In genomic region chr6:134512478-134512877, GRCm38 (mm10) we compare ENCODE assay signal across 18 mouse cellular contexts. TPM values are rescaled to one million over a fixed set of nuclear protein-coding genes. Genes with fewer than 3 reads are reported as not detected.
DNase-seq lines count a peak whose midpoint lies in the region; ATAC-seq and TF ChIP-seq lines count a peak whose summit lies in the region.
"Had no signal": no experiment of that assay in that cellular context is flagged by ENCODE, and none has a peak within 500 bp of the region (broad histone marks: within the 10 kb centered on the region; RNA-seq: fewer than 3 reads in every experiment).

No protein-coding gene starts in this region.

- no peak for ATAC-seq in forebrain, postnatal 0 days
- ATAC-seq in forebrain, embryonic 16.5 days = no peak
- no peak for ATAC-seq in liver, postnatal 0 days
- no peak for ATAC-seq in liver, embryonic 11.5 days (replicated peaks; ENCODE audit: low FRiP score)
- no peak for ATAC-seq in embryonic facial prominence, embryonic 15.5 days (ENCODE audit: insufficient number of reproducible peaks, low FRiP score, low TSS enrichment, low read depth)
- ATAC-seq: inflammation-experienced regulatory T-cells, adult 6 months had no signal

- H3K9ac ChIP-seq in forebrain, postnatal 0 days = no peak overlapping the region
- no peak overlapping the region for H3K9ac ChIP-seq in forebrain, embryonic 16.5 days (replicated peaks; ENCODE audit: low read depth, low read length)
- no peak overlapping the region for H3K9ac ChIP-seq in liver, postnatal 0 days (replicated peaks)
- no peak overlapping the region for H3K9ac ChIP-seq in liver, embryonic 11.5 days (ENCODE audit: low read depth, low read length)
- no peak overlapping the region for H3K9ac ChIP-seq in embryonic facial prominence, embryonic 15.5 days
- H3K9ac ChIP-seq: forebrain, embryonic 12.5 days; heart, embryonic 12.5 days; hindbrain, embryonic 15.5 days had no signal

- H3K4me1 ChIP-seq in forebrain, postnatal 0 days (ENCODE audit: insufficient read depth) = peaks cover 2% of the 10 kb centered on the region; the same call in 1 of the 2 replicates
- peaks cover 20% of the 10 kb centered on the region for H3K4me1 ChIP-seq in forebrain, embryonic 16.5 days (replicated peaks; ENCODE audit: control insufficient read depth, insufficient read depth, low read length)
- peaks cover 18% of the 10 kb centered on the region for H3K4me1 ChIP-seq in liver, postnatal 0 days (ENCODE audit: insufficient read depth)
- peaks cover 13% of the 10 kb centered on the region for H3K4me1 ChIP-seq in liver, embryonic 11.5 days (replicated peaks; ENCODE audit: control insufficient read depth, insufficient read depth, low read length)
- H3K4me1 ChIP-seq in embryonic facial prominence, embryonic 15.5 days = peaks cover 36% of the 10 kb centered on the region

- H3K4me2 ChIP-seq in forebrain, postnatal 0 days (ENCODE audit: low read depth) = 0 out of 2 replicates have a peak overlapping the region, but pooled peaks have one; percentile 3
- no peak overlapping the region for H3K4me2 ChIP-seq in forebrain, embryonic 16.5 days (ENCODE audit: low read length)
- H3K4me2 ChIP-seq in liver, postnatal 0 days (ENCODE audit: low read depth, low read length) = no peak overlapping the region
- H3K4me2 ChIP-seq in liver, embryonic 11.5 days = no peak overlapping the region
- H3K4me2 ChIP-seq in embryonic facial prominence, embryonic 15.5 days (replicated peaks) = no peak overlapping the region
- H3K4me2 ChIP-seq: forebrain, embryonic 12.5 days; heart, embryonic 12.5 days; hindbrain, embryonic 15.5 days had no signal

- no peaks in the 10 kb centered on the region for H3K27me3 ChIP-seq in forebrain, postnatal 0 days (ENCODE audit: insufficient read depth, low read length)
- no peaks in the 10 kb centered on the region for H3K27me3 ChIP-seq in forebrain, embryonic 16.5 days (replicated peaks; ENCODE audit: control insufficient read depth, insufficient read depth, low read length)
- no peaks in the 10 kb centered on the region for H3K27me3 ChIP-seq in liver, postnatal 0 days (ENCODE audit: insufficient read depth, low read length)
- no peaks in the 10 kb centered on the region for H3K27me3 ChIP-seq in liver, embryonic 11.5 days (replicated peaks; ENCODE audit: control insufficient read depth, insufficient read depth, low read length)
- H3K27me3 ChIP-seq in embryonic facial prominence, embryonic 15.5 days = no peaks in the 10 kb centered on the region
- H3K27me3 ChIP-seq: CH12.LX; forebrain, embryonic 12.5 days; heart, embryonic 12.5 days; hindbrain, embryonic 15.5 days had no signal

- 30% methylated on average over 2 of the region's 2 CpGs for WGBS in forebrain, postnatal 0 days
- 30% methylated on average over 2 of the region's 2 CpGs for WGBS in forebrain, embryonic 16.5 days
- WGBS in liver, postnatal 0 days (ENCODE audit: insufficient replicate concordance) = 68% methylated on average over 2 of the region's 2 CpGs
- 85% methylated on average over 2 of the region's 2 CpGs for WGBS in liver, embryonic 11.5 days
- 23% methylated on average over 2 of the region's 2 CpGs for WGBS in embryonic facial prominence, embryonic 15.5 days

- TF ChIP-seq POLR2A in brain, embryonic 14.5 days (IDR thresholded peaks at IDR 0.05; ENCODE audit: borderline replicate concordance, extremely low read depth, insufficient read depth, insufficient read length, poor library complexity, severe bottlenecking) = no peak

- DNase-seq in forebrain, postnatal 0 days = no peak
- no peak for DNase-seq in liver, postnatal 0 days
- DNase-seq in liver, embryonic 11.5 days (ENCODE audit: low spot score) = no peak
- peak; percentile 34 for DNase-seq in brain, embryonic 14.5 days (ENCODE audit: low read depth)
- no peak for DNase-seq in kidney, postnatal 25 days
- DNase-seq: adrenal gland, adult 2 months; adrenal gland, postnatal 25 days; cerebellum, postnatal 14 days; embryo, embryonic 11 days; kidney, adult 11 months had no signal

- no peak overlapping the region for H3K4me3 ChIP-seq in forebrain, postnatal 0 days (ENCODE audit: low read depth, low read length)
- no peak overlapping the region for H3K4me3 ChIP-seq in forebrain, embryonic 16.5 days (replicated peaks; ENCODE audit: low read length)
- no peak overlapping the region for H3K4me3 ChIP-seq in liver, postnatal 0 days (ENCODE audit: low read depth, low read length)
- H3K4me3 ChIP-seq in liver, embryonic 11.5 days (ENCODE audit: low read depth, low read length) = no peak overlapping the region
- H3K4me3 ChIP-seq in embryonic facial prominence, embryonic 15.5 days (replicated peaks) = no peak overlapping the region
- H3K4me3 ChIP-seq: forebrain, embryonic 12.5 days; heart, embryonic 12.5 days; hindbrain, embryonic 10.5 days; hindbrain, embryonic 15.5 days had no signal

- no peak for TF ChIP-seq EP300 in liver, postnatal 0 days (IDR thresholded peaks at IDR 0.05; ENCODE audit: low read depth)

- H3K9me3 ChIP-seq in forebrain, postnatal 0 days (ENCODE audit: low read length) = no peaks in the 10 kb centered on the region
- H3K9me3 ChIP-seq in forebrain, embryonic 16.5 days (ENCODE audit: control insufficient read depth, low read length) = no peaks in the 10 kb centered on the region
- no peaks in the 10 kb centered on the region for H3K9me3 ChIP-seq in liver, postnatal 0 days (ENCODE audit: low read length)
- H3K9me3 ChIP-seq in liver, embryonic 11.5 days (ENCODE audit: control insufficient read depth, low read length) = no peaks in the 10 kb centered on the region
- H3K9me3 ChIP-seq in embryonic facial prominence, embryonic 15.5 days (replicated peaks) = no peaks in the 10 kb centered on the region
- H3K9me3 ChIP-seq: forebrain, embryonic 12.5 days; heart, embryonic 12.5 days; hindbrain, embryonic 10.5 days; hindbrain, embryonic 15.5 days had no signal

- H3K27ac ChIP-seq in forebrain, postnatal 0 days (ENCODE audit: low read depth, low read length) = peak overlapping the region; percentile 57; the same call in 1 of the 2 replicates
- no peak overlapping the region for H3K27ac ChIP-seq in forebrain, embryonic 16.5 days (ENCODE audit: low read length)
- 0 out of 2 replicates have a peak overlapping the region, but pooled peaks have one; percentile 5 for H3K27ac ChIP-seq in liver, postnatal 0 days (ENCODE audit: low read depth)
- H3K27ac ChIP-seq in liver, embryonic 11.5 days (ENCODE audit: low read depth, low read length) = no peak overlapping the region
- peak overlapping the region; percentile 29; the same call in 1 of the 2 replicates for H3K27ac ChIP-seq in embryonic facial prominence, embryonic 15.5 days (replicated peaks)
- H3K27ac ChIP-seq: forebrain, embryonic 12.5 days; hindbrain, embryonic 10.5 days; hindbrain, embryonic 15.5 days had no signal

- 0 out of 2 replicates have a peak, but pooled peaks cover under 1% of the 10 kb centered on the region for H3K36me3 ChIP-seq in forebrain, postnatal 0 days (ENCODE audit: insufficient read depth)
- no peaks in the 10 kb centered on the region for H3K36me3 ChIP-seq in forebrain, embryonic 16.5 days (ENCODE audit: control insufficient read depth, insufficient read depth)
- peaks cover under 1% of the 10 kb centered on the region; the same call in 1 of the 2 replicates for H3K36me3 ChIP-seq in liver, postnatal 0 days (replicated peaks; ENCODE audit: insufficient read depth, low read length)
- H3K36me3 ChIP-seq in liver, embryonic 11.5 days (ENCODE audit: control insufficient read depth, insufficient read depth, low read length) = peaks cover under 1% of the 10 kb centered on the region
- peaks cover 6% of the 10 kb centered on the region for H3K36me3 ChIP-seq in embryonic facial prominence, embryonic 15.5 days
- H3K36me3 ChIP-seq: hindbrain, embryonic 15.5 days had no signal

- no peak for TF ChIP-seq CTCF in forebrain, postnatal 0 days (IDR thresholded peaks at IDR 0.05; ENCODE audit: low read depth)
- no peak for TF ChIP-seq CTCF in liver, postnatal 0 days (IDR thresholded peaks at IDR 0.05; ENCODE audit: low read depth)
- no peak for TF ChIP-seq CTCF in brain, embryonic 14.5 days (IDR thresholded peaks at IDR 0.05; ENCODE audit: borderline replicate concordance, extremely low read depth, insufficient read depth, insufficient read length)

RNA-seq across cellular contexts. Expression of gene Lrp6, which starts 54.3 kb away (rescaled TPM):
- total RNA-seq in forebrain, postnatal 0 days (2014; rRNA removed) = 29.9 and 41.3 TPM in 2 replicates
- 12.3 and 14.7 TPM in 2 replicates for polyA plus RNA-seq in forebrain, postnatal 0 days (2015; fragmentation: Nextera tagmentation; extraction: Ambion mirVana)
- 20.0 and 24.9 TPM in 2 replicates for polyA plus RNA-seq in forebrain, embryonic 16.5 days (2015; fragmentation: Nextera tagmentation; extraction: Ambion mirVana)
- 10.1 and 10.7 TPM in 2 replicates for polyA plus RNA-seq in liver, postnatal 0 days (2015; fragmentation: Nextera tagmentation; extraction: Ambion mirVana)
- polyA plus RNA-seq in liver, embryonic 11.5 days (2014; fragmentation: Nextera tagmentation; extraction: Ambion mirVana) = 14.1 and 17.1 TPM in 2 replicates
- 27.4 and 31.5 TPM in 2 replicates for polyA plus RNA-seq in brain, embryonic 14.5 days (2012; rRNA removed)
- 31.1 and 32.6 TPM in 2 replicates for polyA plus RNA-seq in embryonic facial prominence, embryonic 15.5 days (2015; fragmentation: Nextera tagmentation; extraction: Ambion mirVana)

Comparison
In these comparisons a context has a peak if more than half of its experiments do, and no peak if none do; other contexts are left out.
1. H3K27ac ChIP-seq: peak in forebrain, postnatal 0 days (single experiment), liver, postnatal 0 days (single experiment) and embryonic facial prominence, embryonic 15.5 days (single experiment); none in forebrain, embryonic 16.5 days (single experiment) and liver, embryonic 11.5 days (single experiment).